Mouse (Mus musculus) hindbrain, postnatal 0 days (tissue): ENCODE measurements around the gene Prdx5. TPM values are rescaled to one million over a fixed set of nuclear protein-coding genes. Genes with fewer than 3 reads are reported as not detected.

Experiments used
- ATAC-seq: fragments of 200-750 bp; cut with Nextera tagmentation; 2 replicates; pipeline ENCODE4 v1.8.0; 2017; ENCODE audit warnings: mild to moderate bottlenecking, moderate TSS enrichment, moderate library complexity
- DNase-seq: peaks from one replicate; pipeline ENCODE4 v3.0.0-alpha.2; 2015; ENCODE audit warnings: low spot score
- H3K27ac ChIP-seq: fragments of 300-500 bp; sonication (generic); 2 replicates; pipeline ENCODE4 v1.5.1; 2014; ENCODE audit warnings: mild to moderate bottlenecking
- H3K27me3 ChIP-seq: fragments of 300-500 bp; sonication (generic); 2 replicates; pipeline ENCODE4 v1.6.1; 2014; ENCODE audit warnings: low read length, mixed read lengths; ENCODE audit not compliant: insufficient read depth
- H3K36me3 ChIP-seq: fragments of 300-500 bp; sonication (generic); 2 replicates; pipeline ENCODE4 v1.6.1; 2014; ENCODE audit warnings: low read length, mixed read lengths; ENCODE audit not compliant: insufficient read depth
- H3K4me1 ChIP-seq: fragments of 300-500 bp; sonication (generic); 2 replicates; pipeline ENCODE4 v1.6.1; 2014; ENCODE audit warnings: antibody characterized with exemption, low read length, mixed read lengths; ENCODE audit not compliant: insufficient read depth
- H3K4me2 ChIP-seq: fragments of 300-500 bp; sonication (generic); 2 replicates; pipeline ENCODE4 v1.6.1; 2014; ENCODE audit warnings: low read depth, mild to moderate bottlenecking, low read length, moderate library complexity, mixed read lengths
- H3K4me3 ChIP-seq: fragments of 300-500 bp; sonication (generic); 2 replicates; pipeline ENCODE4 v1.5.1; 2014; ENCODE audit warnings: low read length
- H3K9ac ChIP-seq: fragments of 300-500 bp; sonication (generic); replicated peaks from 2 replicates; pipeline ENCODE4 v1.6.1; 2014; ENCODE audit warnings: mild to moderate bottlenecking, low read length, moderate library complexity, mixed read lengths
- H3K9me3 ChIP-seq: fragments of 300-500 bp; sonication (generic); 2 replicates; pipeline ENCODE4 v1.6.1; 2016; ENCODE audit warnings: low read length, mixed read lengths
- CTCF ChIP-seq: IDR thresholded peaks from 2 replicates; pipeline ENCODE4 v1.5.1; 2016; ENCODE audit warnings: antibody characterized with exemption, control low read depth, low read depth
- WGBS: fragments of 180-500 bp; shearing (Covaris S2); extraction: QIAGEN DNeasy Blood & Tissue Kit; methylation state at CpG from one replicate; pipeline ENCODE4 v1.1.7; 2014; 5-methylcytosine and 5-hydroxymethylcytosine counted together
- polyA plus RNA-seq: library from polyadenylated mRNA; unstranded; fragments of >200 nt; fragmentation: Nextera tagmentation; extraction: Ambion mirVana; gene quantifications from 2 replicates; pipeline ENCODE4 v1.2.1, GENCODE M21; 2015
- total RNA-seq: library from RNA; depleted of rRNA; stranded (reverse); fragments of >200 nt; gene quantifications from 2 replicates; pipeline ENCODE4 v1.2.3, GENCODE M21; 2014

Gene Prdx5
- total and polyA plus RNA-seq, 2 experiments from 2014 or later: 184 to 589 TPM

DNA sequence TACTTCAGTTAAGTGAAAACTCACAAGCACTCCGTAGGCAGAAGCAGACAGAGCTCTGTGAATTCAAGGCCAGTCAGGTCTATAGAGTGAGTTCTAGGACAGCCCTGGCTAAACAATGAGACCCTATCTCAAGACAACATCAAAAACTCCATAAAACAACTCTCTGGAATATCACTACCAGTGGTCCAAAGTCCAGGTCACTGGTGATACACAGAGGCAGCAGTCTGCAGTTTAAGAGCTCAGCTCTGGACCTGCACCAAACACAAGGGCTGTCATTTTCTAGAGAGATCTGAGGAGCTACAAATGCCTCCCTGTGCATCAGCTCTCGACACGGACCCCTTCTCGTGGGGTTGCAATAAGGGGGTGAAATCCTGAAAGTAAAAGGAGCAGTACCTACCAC, 8.4 kb upstream of the Prdx5 start:
- 91% methylated on average over 4 of the region's 4 CpGs for WGBS
- Histone ChIP-seq H3K27me3 (no peaks in the 10 kb centered on the region), H3K9me3 (no peaks in the 10 kb centered on the region), H3K27ac (no peak overlapping the region), H3K4me1 (peaks cover 15% of the 10 kb centered on the region; the same call in 1 of the 2 replicates), H3K9ac (no peak overlapping the region), H3K4me2 (no peak overlapping the region), H3K36me3 (peaks cover 5% of the 10 kb centered on the region), H3K4me3 (no peak overlapping the region)
- DNase-seq (no peak), ATAC-seq (no peak)
- no peak for TF ChIP-seq CTCF

DNA sequence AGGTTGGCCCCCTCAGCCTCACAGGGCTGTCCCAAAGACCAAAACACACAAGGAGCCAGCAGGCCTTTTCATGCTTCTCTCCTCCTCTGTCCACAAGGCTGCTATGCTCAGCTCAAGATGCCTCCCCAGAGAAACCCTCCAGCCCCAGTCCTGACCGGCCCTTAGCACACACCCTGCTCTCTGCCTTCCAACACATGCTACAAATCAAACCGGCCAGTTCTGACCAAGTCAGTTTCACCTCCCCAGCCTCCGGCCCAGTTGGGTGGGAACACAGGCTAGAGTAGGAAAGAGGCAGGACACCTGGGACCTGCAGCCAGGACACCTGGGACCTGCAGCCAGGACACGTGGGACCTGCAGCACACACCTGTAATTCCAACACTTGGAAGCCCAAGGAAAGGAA, 6.6 kb upstream of the Prdx5 start:
- no peak overlapping the region for H3K4me3 ChIP-seq
- H3K27ac ChIP-seq: no peak overlapping the region
- H3K4me1 ChIP-seq: peaks cover 15% of the 10 kb centered on the region; the same call in 1 of the 2 replicates
- no peak overlapping the region for H3K9ac ChIP-seq
- ATAC-seq (no peak), DNase-seq (no peak)
- no peak overlapping the region for H3K4me2 ChIP-seq
- no peaks in the 10 kb centered on the region for H3K27me3 ChIP-seq
- 84% methylated on average over 4 of the region's 4 CpGs for WGBS
- no peaks in the 10 kb centered on the region for H3K9me3 ChIP-seq
- H3K36me3 ChIP-seq: peaks cover 23% of the 10 kb centered on the region
- no peak for TF ChIP-seq CTCF

DNA sequence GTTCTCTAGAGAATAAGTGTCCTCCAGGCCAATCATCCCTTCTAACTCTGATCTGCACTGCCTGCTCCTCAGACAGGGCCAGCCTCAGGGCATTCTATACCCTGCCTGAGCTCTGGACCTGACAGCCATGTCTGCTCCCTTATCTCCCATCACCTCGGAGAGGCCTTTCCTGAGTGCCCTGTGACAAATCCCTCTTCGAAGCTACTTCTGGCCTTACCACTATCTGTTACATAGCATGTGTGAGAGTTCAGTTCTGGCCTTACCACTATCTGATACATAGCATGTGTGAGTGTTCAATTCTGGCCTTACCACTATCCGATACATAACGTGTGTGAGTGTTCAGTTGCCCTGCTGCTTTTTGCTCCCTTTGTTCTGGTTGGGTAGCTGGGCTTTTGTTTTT, 5.4 kb upstream of the Prdx5 start:
- 87% methylated on average over 4 of the region's 4 CpGs for WGBS
- ATAC-seq (no peak), DNase-seq (no peak)
- no peak for TF ChIP-seq CTCF
- H3K4me2 ChIP-seq: no peak overlapping the region
- H3K36me3 ChIP-seq: peaks cover 27% of the 10 kb centered on the region
- H3K9ac ChIP-seq: no peak overlapping the region
- no peaks in the 10 kb centered on the region for H3K27me3 ChIP-seq
- no peak overlapping the region for H3K27ac ChIP-seq
- peaks cover 12% of the 10 kb centered on the region; the same call in 1 of the 2 replicates for H3K4me1 ChIP-seq
- no peak overlapping the region for H3K4me3 ChIP-seq
- no peaks in the 10 kb centered on the region for H3K9me3 ChIP-seq

DNA sequence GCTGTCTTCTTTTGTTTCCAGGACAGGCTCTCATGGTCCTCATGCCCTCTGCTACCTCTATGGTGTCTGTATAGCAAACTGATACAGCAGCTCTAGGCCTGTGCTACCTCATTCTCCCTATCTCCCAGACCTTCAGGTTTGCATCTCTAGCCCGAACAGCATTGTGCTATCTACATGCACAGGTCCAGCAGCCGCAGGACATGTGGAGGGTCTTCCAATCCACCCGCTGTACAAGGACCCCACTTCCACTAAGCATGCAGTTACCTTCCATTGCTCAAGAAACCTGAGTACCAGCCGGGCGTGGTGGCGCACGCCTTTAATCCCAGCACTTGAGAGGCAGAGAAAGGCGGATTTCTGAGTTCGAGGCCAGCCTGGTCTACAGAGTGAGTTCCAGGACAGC, 4.6 kb upstream of the Prdx5 start:
- peaks cover 27% of the 10 kb centered on the region for H3K36me3 ChIP-seq
- H3K27ac ChIP-seq: no peak overlapping the region
- DNase-seq: no peak
- no peak for TF ChIP-seq CTCF
- no peaks in the 10 kb centered on the region for H3K27me3 ChIP-seq
- 91% methylated on average over 9 of the region's 9 CpGs for WGBS
- no peak for ATAC-seq
- H3K9ac ChIP-seq: no peak overlapping the region
- 0 out of 2 replicates have a peak, but pooled peaks cover 5% of the 10 kb centered on the region for H3K4me1 ChIP-seq
- no peak overlapping the region for H3K4me3 ChIP-seq
- no peak overlapping the region for H3K4me2 ChIP-seq
- H3K9me3 ChIP-seq: no peaks in the 10 kb centered on the region

- ATAC-seq (no peak), DNase-seq (no peak)
- WGBS: 77% methylated on average over 11 of the region's 11 CpGs
- Histone ChIP-seq H3K4me3 (no peak overlapping the region), H3K4me2 (no peak overlapping the region), H3K36me3 (peaks cover 27% of the 10 kb centered on the region), H3K4me1 (0 out of 2 replicates have a peak, but pooled peaks cover 5% of the 10 kb centered on the region), H3K9ac (no peak overlapping the region), H3K9me3 (no peaks in the 10 kb centered on the region), H3K27me3 (no peaks in the 10 kb centered on the region), H3K27ac (no peak overlapping the region)
- TF ChIP-seq CTCF: no peak
These were observed 4.1 kb upstream of the Prdx5 start for GRCm38 (mm10) chr19:6913991-6914390.

GRCm38 (mm10) chr19:6913036-6913435, 3.1 kb upstream of the Prdx5 start:
- Histone ChIP-seq H3K9ac (no peak overlapping the region), H3K4me2 (no peak overlapping the region), H3K4me1 (peaks cover 10% of the 10 kb centered on the region; the same call in 1 of the 2 replicates), H3K4me3 (no peak overlapping the region), H3K27ac (no peak overlapping the region), H3K36me3 (peaks cover 27% of the 10 kb centered on the region), H3K9me3 (no peaks in the 10 kb centered on the region), H3K27me3 (no peaks in the 10 kb centered on the region)
- 87% methylated on average over 6 of the region's 6 CpGs for WGBS
- DNase-seq: no peak
- no peak for ATAC-seq
- TF ChIP-seq CTCF: no peak

- peaks cover 27% of the 10 kb centered on the region for H3K36me3 ChIP-seq
- H3K4me1 ChIP-seq: peaks cover 10% of the 10 kb centered on the region; the same call in 1 of the 2 replicates
- ATAC-seq: no peak
- H3K27ac ChIP-seq: no peak overlapping the region
- no peak overlapping the region for H3K4me2 ChIP-seq
- H3K9me3 ChIP-seq: no peaks in the 10 kb centered on the region
- no peak overlapping the region for H3K4me3 ChIP-seq
- 93% methylated on average over 15 of the region's 15 CpGs for WGBS
- no peak for TF ChIP-seq CTCF
- no peaks in the 10 kb centered on the region for H3K27me3 ChIP-seq
- H3K9ac ChIP-seq: no peak overlapping the region
- DNase-seq: no peak
These were observed 2.5 kb upstream of the Prdx5 start for GRCm38 (mm10) chr19:6912205-6912970.
